Mouse (Mus musculus): ENCODE results near the gene Pdzk1. TPM values are rescaled to one million over a fixed set of nuclear protein-coding genes. Genes with fewer than 3 reads are reported as not detected.

Pdzk1 gene
- polyA plus RNA-seq, 1 experiment from 2014 or later, result 0.10 TPM

Other genes with a start within 250 kb of the Pdzk1 start
- 21.4 and 23.8 TPM in 2 replicates for gene Polr3gl, start 235.1 kb upstream of the Pdzk1 start, polyA plus RNA-seq (2014; fragmentation: Nextera tagmentation; extraction: Ambion mirVana)
- gene Ankrd34a, start 232.6 kb upstream of the Pdzk1 start, polyA plus RNA-seq (2014; fragmentation: Nextera tagmentation; extraction: Ambion mirVana), result 9.0 TPM in 2 replicates
- gene Lix1l, start 228.1 kb upstream of the Pdzk1 start, polyA plus RNA-seq (2014; fragmentation: Nextera tagmentation; extraction: Ambion mirVana), result 6.4 and 6.7 TPM in 2 replicates
- gene Rbm8a, start 199.4 kb upstream of the Pdzk1 start, polyA plus RNA-seq (2014; fragmentation: Nextera tagmentation; extraction: Ambion mirVana), result 124 TPM in 2 replicates
- 37.4 and 37.7 TPM in 2 replicates for gene Pex11b, start 193.9 kb upstream of the Pdzk1 start, polyA plus RNA-seq (2014; fragmentation: Nextera tagmentation; extraction: Ambion mirVana)
- not detected in 2 replicates for gene Gm42957, start 193.8 kb upstream of the Pdzk1 start, polyA plus RNA-seq (2014; fragmentation: Nextera tagmentation; extraction: Ambion mirVana)
- gene Itga10, start 183.7 kb upstream of the Pdzk1 start, polyA plus RNA-seq (2014; fragmentation: Nextera tagmentation; extraction: Ambion mirVana), result 0.54 and 0.83 TPM in 2 replicates
- 0.15 and 0.33 TPM in 2 replicates for gene Ankrd35, start 159.2 kb upstream of the Pdzk1 start, polyA plus RNA-seq (2014; fragmentation: Nextera tagmentation; extraction: Ambion mirVana)
- gene Pias3, start 132.9 kb upstream of the Pdzk1 start, polyA plus RNA-seq (2014; fragmentation: Nextera tagmentation; extraction: Ambion mirVana), result 26.9 and 30.2 TPM in 2 replicates
- gene Nudt17, start 120.7 kb upstream of the Pdzk1 start, polyA plus RNA-seq (2014; fragmentation: Nextera tagmentation; extraction: Ambion mirVana), result 7.4 and 9.3 TPM in 2 replicates
- 31.4 and 32.7 TPM in 2 replicates for gene Polr3c, start 101.7 kb upstream of the Pdzk1 start, polyA plus RNA-seq (2014; fragmentation: Nextera tagmentation; extraction: Ambion mirVana)
- gene Rnf115, start 101.6 kb upstream of the Pdzk1 start, polyA plus RNA-seq (2014; fragmentation: Nextera tagmentation; extraction: Ambion mirVana), result 53.9 and 56.1 TPM in 2 replicates
- gene Cd160, start 67 bp downstream of the Pdzk1 start, polyA plus RNA-seq (2014; fragmentation: Nextera tagmentation; extraction: Ambion mirVana), result 0.14 TPM in 1 of 2 replicates, not detected in the other
- gene Gja5, start 75.4 kb downstream of the Pdzk1 start, polyA plus RNA-seq (2014; fragmentation: Nextera tagmentation; extraction: Ambion mirVana), result 34.7 and 65.9 TPM in 2 replicates
- 33.1 and 35.9 TPM in 2 replicates for gene Gpr89, start 76.1 kb downstream of the Pdzk1 start, polyA plus RNA-seq (2014; fragmentation: Nextera tagmentation; extraction: Ambion mirVana)
- gene Gja8, start 96.7 kb downstream of the Pdzk1 start, polyA plus RNA-seq (2014; fragmentation: Nextera tagmentation; extraction: Ambion mirVana), result not detected in 2 replicates